Mouse (Mus musculus) embryonic fibroblast, embryonic 13.5 days (primary cell): ENCODE measurements around the gene Ppcdc.

ENCODE experiments used
- CTCF ChIP-seq: IDR thresholded peaks from 2 replicates; pipeline ENCODE4 v1.5.1; 2011; ENCODE audit warnings: mild to moderate bottlenecking, control low read depth, low read length, moderate library complexity, borderline replicate concordance; ENCODE audit not compliant: insufficient read depth
- POLR2A ChIP-seq: IDR thresholded peaks from 2 replicates; pipeline ENCODE4 v1.6.1; 2011; ENCODE audit warnings: low read depth, mild to moderate bottlenecking, control low read depth, low read length, moderate library complexity

- no peak for TF ChIP-seq CTCF
- TF ChIP-seq POLR2A = no peak
Measured at GRCm38 (mm10) chr9:57406395-57406794, 33.5 kb downstream of the Ppcdc start.
